Mouse (Mus musculus) thymus, adult 2 months (tissue): ENCODE measurements around the gene Lim2.

Source experiments
- CTCF ChIP-seq: fragments of 200-500 bp; IDR thresholded peaks from 2 replicates; pipeline ENCODE4 v1.5.1; 2012; ENCODE audit warnings: mild to moderate bottlenecking, control low read depth, low read length, moderate library complexity, borderline replicate concordance; ENCODE audit not compliant: control insufficient read depth, poor library complexity, insufficient read depth; ENCODE audit errors: extremely low read depth
- POLR2A ChIP-seq: fragments of 200-500 bp; IDR thresholded peaks from 2 replicates; pipeline ENCODE4 v1.6.1; 2012; ENCODE audit warnings: mild to moderate bottlenecking, low read length, control low read depth, moderate library complexity; ENCODE audit not compliant: control insufficient read depth, poor library complexity, insufficient read depth; ENCODE audit errors: extremely low read depth

DNA sequence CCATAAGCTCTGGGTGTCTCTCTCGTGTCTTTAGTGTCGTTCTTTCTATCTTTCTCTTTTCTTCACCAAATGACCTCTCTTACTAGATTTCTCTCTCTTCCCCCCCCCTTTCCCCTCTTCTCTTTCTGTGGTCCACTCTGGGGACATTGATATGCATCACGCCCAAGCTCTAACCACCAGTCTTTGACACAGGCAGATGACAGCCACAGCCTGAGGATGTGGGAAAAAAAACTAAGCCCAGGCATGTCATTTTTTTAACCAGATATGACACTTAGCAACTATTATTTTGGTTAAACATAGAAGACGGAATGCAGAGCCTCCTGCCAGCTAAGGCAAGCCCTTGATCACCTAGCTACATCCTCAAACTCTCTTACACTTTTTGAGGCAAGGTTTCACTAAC is 11.1 kb downstream of the Lim2 start:
- TF ChIP-seq POLR2A = no peak
- TF ChIP-seq CTCF = no peak
